Mouse (Mus musculus) ES-Bruce4 (cell line): ENCODE results near the gene Tssk3.

Experiments
- CTCF ChIP-seq: IDR thresholded peaks from one replicate; pipeline ENCODE4 v1.8.1; 2011; ENCODE audit warnings: low read depth, low read length
- EP300 ChIP-seq: IDR thresholded peaks from 2 replicates; pipeline ENCODE4 v1.6.1; 2011; ENCODE audit warnings: low read depth, low read length; ENCODE audit not compliant: insufficient read depth
- POLR2A ChIP-seq: IDR thresholded peaks from one replicate; pipeline ENCODE4 v1.8.1; 2011; ENCODE audit warnings: low read length; ENCODE audit not compliant: insufficient read depth

- TF ChIP-seq CTCF (no peak), POLR2A (no peak), EP300 (no peak)
These were observed at the start of gene Tssk3, which contains the start of gene Fam229a for GRCm38 (mm10) chr4:129490972-129491880.
